Mouse (Mus musculus): ENCODE results near the gene Atpaf2.

GRCm38 (mm10) chr11:60359138-60359537 lies 59.1 kb downstream of the Atpaf2 start:
- TF ChIP-seq EP300 (IDR thresholded peaks at IDR 0.05; ENCODE audit: low read length) (no peak), POLR2A (IDR thresholded peaks at IDR 0.05; ENCODE audit: low read depth, low read length) (no peak), CTCF (conservative IDR thresholded peaks at IDR 0.05 in 1 of 2, IDR thresholded peaks at IDR 0.05 in 1 of 2; ENCODE audit: low read depth in 2 of 2, low read length in 2 of 2) (no peak), MAZ (IDR thresholded peaks at IDR 0.05; ENCODE audit: low read depth, low read length) (no peak), TBP (conservative IDR thresholded peaks at IDR 0.05; ENCODE audit: low read depth, low read length) (no peak), MAX (IDR thresholded peaks at IDR 0.05; ENCODE audit: low read length) (no peak), ZNF384 (IDR thresholded peaks at IDR 0.05; ENCODE audit: low read depth, low read length) (no peak), POLR2AphosphoS2 (IDR thresholded peaks at IDR 0.05; ENCODE audit: low read depth, low read length) (no peak), RAD21 (IDR thresholded peaks at IDR 0.05; ENCODE audit: low read depth, low read length) (no peak), HCFC1 (IDR thresholded peaks at IDR 0.05; ENCODE audit: low read depth, low read length) (no peak), PAX5 (IDR thresholded peaks at IDR 0.05; ENCODE audit: low read length) (no peak), SIN3A (IDR thresholded peaks at IDR 0.05; ENCODE audit: low read length) (no peak), NRF1 (IDR thresholded peaks at IDR 0.05; ENCODE audit: low read depth, low read length) (no peak)

Measured in CH12.LX (cell line).